Mouse (Mus musculus) midbrain, embryonic 14.5 days (tissue): ENCODE measurements at regions not wholly inside any gene's neighbourhood (a gene's known extent, or its start where the extent isn't known, plus 50 kb on each side); places are given as distances from the start of the nearest gene placed in this dataset.

Experiments
- ATAC-seq: fragments of 200-750 bp; cut with Nextera tagmentation; 2 replicates; pipeline ENCODE4 v1.8.0; 2017; ENCODE audit warnings: moderate number of reproducible peaks, moderate library complexity; ENCODE audit not compliant: low FRiP score, low TSS enrichment
- DNase-seq: peaks from one replicate; pipeline ENCODE4 v3.0.0-alpha.2; 2015
- H3K27ac ChIP-seq: fragments of 300-500 bp; sonication (generic); replicated peaks from 2 replicates; pipeline ENCODE4 v1.5.1; 2014; ENCODE audit warnings: mild to moderate bottlenecking, low read depth, low read length, moderate library complexity
- H3K27me3 ChIP-seq: fragments of 300-500 bp; sonication (generic); 2 replicates; pipeline ENCODE4 v1.6.1; 2014; ENCODE audit warnings: low read length, control low read depth, mixed read lengths; ENCODE audit not compliant: control insufficient read depth, insufficient read depth
- H3K36me3 ChIP-seq: fragments of 300-500 bp; sonication (generic); 2 replicates; pipeline ENCODE4 v1.6.1; 2014; ENCODE audit warnings: low read length, control low read depth; ENCODE audit not compliant: control insufficient read depth, insufficient read depth
- H3K4me1 ChIP-seq: fragments of 300-500 bp; sonication (generic); 2 replicates; pipeline ENCODE4 v1.6.1; 2014; ENCODE audit warnings: mild to moderate bottlenecking, antibody characterized with exemption, low read length, control low read depth; ENCODE audit not compliant: control insufficient read depth, insufficient read depth
- H3K4me2 ChIP-seq: fragments of 300-500 bp; sonication (generic); 2 replicates; pipeline ENCODE4 v1.6.1; 2014; ENCODE audit warnings: mild to moderate bottlenecking, low read length, moderate library complexity
- H3K4me3 ChIP-seq: fragments of 300-500 bp; sonication (generic); replicated peaks from 2 replicates; pipeline ENCODE4 v1.5.1; 2014; ENCODE audit warnings: low read depth, low read length
- H3K9ac ChIP-seq: fragments of 300-500 bp; sonication (generic); replicated peaks from 2 replicates; pipeline ENCODE4 v1.6.1; 2014; ENCODE audit warnings: mild to moderate bottlenecking, low read length, moderate library complexity
- H3K9me3 ChIP-seq: fragments of 300-500 bp; sonication (generic); 2 replicates; pipeline ENCODE4 v1.6.1; 2016; ENCODE audit warnings: low read length, control low read depth, mixed read lengths; ENCODE audit not compliant: control insufficient read depth
- WGBS: fragments of 180-500 bp; shearing (Covaris S2); extraction: QIAGEN DNeasy Blood & Tissue Kit; methylation state at CpG from one replicate; pipeline ENCODE4 v1.1.7; 2014; 5-methylcytosine and 5-hydroxymethylcytosine counted together

DNA sequence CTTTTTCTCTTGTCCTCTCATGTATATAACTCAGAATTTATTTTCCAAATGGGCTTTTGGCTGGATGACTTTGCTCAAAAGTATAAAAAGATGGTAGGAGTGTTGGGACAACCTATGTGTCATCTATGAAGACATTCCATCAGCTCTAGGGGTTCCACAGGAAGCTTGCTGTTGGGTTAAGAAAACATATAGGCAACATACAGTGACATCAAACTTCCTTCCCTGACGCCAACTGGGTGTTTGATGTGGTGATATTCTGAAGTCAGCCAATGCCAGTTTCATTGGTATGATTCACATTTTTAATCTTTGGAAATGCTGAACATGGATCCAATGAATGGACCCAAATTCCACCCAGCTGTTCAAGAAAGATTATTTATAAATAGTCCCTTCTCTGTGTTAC is 76.5 kb upstream of the Tnfsf11 start:
- no peaks in the 10 kb centered on the region for H3K9me3 ChIP-seq
- H3K36me3 ChIP-seq, result no peaks in the 10 kb centered on the region
- WGBS, result 93% methylated on average over 1 of the region's 1 CpGs
- ATAC-seq, result no peak
- DNase-seq, result no peak
- H3K4me3 ChIP-seq, result no peak overlapping the region
- H3K27ac ChIP-seq, result no peak overlapping the region
- no peaks in the 10 kb centered on the region for H3K27me3 ChIP-seq
- no peaks in the 10 kb centered on the region for H3K4me1 ChIP-seq
- no peak overlapping the region for H3K9ac ChIP-seq
- no peak overlapping the region for H3K4me2 ChIP-seq

DNA sequence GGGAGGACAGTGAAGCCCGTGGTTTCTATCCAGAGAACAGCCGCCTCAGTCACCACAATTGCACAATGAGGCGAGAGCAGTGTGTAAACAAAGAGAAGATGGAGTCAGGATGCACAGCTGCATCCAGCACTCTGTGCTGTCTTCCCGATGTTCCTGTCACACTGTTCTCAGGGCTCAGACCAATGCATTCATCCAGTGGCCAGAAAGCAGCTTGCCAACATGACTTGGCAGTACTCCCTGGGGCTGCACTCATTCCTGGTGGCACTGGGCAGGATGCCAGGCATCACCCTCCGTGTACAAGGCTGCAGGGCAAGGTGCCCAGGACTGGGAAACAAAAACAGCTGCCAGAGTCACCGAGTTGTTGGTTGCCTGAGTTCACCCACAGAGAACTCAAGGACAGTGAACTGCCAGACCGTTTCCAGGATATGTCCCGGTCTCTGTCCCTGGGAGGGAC is 75.4 kb upstream of the Tnfsf11 start:
- ATAC-seq (peak; percentile 79), DNase-seq (peak; percentile 81)
- H3K9ac ChIP-seq, result no peak overlapping the region
- no peak overlapping the region for H3K4me2 ChIP-seq
- H3K9me3 ChIP-seq, result no peaks in the 10 kb centered on the region
- H3K36me3 ChIP-seq, result no peaks in the 10 kb centered on the region
- no peak overlapping the region for H3K4me3 ChIP-seq
- H3K4me1 ChIP-seq, result no peaks in the 10 kb centered on the region
- no peak overlapping the region for H3K27ac ChIP-seq
- no peaks in the 10 kb centered on the region for H3K27me3 ChIP-seq
- 68% methylated on average over 8 of the region's 8 CpGs for WGBS

DNA sequence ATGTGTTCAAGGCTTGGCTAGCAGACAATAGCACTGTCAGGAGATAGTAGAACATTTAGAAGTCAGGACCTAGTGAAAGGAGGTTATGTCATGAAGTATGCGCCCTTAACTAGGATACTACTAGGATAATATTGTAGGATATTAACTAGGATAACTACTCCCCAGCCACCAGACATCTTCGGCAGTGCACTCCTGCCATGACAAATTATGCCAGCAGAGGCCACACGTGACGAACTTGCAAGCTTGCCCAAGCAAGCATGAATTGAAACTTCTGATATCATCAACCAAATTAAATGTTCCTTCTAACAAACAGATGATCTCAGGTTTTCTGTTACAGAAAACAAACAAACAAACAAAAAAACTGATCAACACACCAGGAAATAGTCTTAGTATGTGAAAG is 72.2 kb upstream of the Tnfsf11 start:
- Histone ChIP-seq H3K9ac (no peak overlapping the region), H3K4me1 (no peaks in the 10 kb centered on the region), H3K9me3 (no peaks in the 10 kb centered on the region), H3K4me2 (no peak overlapping the region), H3K4me3 (no peak overlapping the region), H3K27ac (no peak overlapping the region), H3K36me3 (no peaks in the 10 kb centered on the region), H3K27me3 (no peaks in the 10 kb centered on the region)
- DNase-seq, result no peak
- 82% methylated on average over 4 of the region's 4 CpGs for WGBS
- ATAC-seq, result no peak

DNA sequence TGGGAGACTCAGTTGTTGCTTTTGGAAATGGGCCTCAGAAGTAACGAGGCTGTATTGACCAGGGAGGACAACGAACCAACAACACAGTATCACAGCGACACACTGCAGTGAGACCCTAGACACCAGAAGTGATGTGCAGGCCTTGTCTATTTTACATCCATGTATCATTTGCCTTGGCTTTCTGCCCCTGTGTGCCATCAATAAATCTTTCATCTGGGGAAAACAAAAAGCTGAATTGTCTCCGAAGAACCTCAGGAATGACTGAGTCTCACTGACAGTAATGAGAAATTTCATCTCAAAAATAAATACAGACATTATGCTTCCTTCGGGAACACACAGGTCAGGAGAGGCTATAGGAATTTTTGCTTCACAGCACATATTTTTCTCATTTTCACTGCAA is 68.7 kb upstream of the Tnfsf11 start:
- Histone ChIP-seq H3K27ac (no peak overlapping the region), H3K4me3 (no peak overlapping the region), H3K27me3 (no peaks in the 10 kb centered on the region), H3K9me3 (no peaks in the 10 kb centered on the region), H3K4me2 (no peak overlapping the region), H3K9ac (no peak overlapping the region), H3K4me1 (no peaks in the 10 kb centered on the region), H3K36me3 (no peaks in the 10 kb centered on the region)
- no peak for ATAC-seq
- WGBS, result 78% methylated on average over 5 of the region's 5 CpGs
- DNase-seq, result no peak

DNA sequence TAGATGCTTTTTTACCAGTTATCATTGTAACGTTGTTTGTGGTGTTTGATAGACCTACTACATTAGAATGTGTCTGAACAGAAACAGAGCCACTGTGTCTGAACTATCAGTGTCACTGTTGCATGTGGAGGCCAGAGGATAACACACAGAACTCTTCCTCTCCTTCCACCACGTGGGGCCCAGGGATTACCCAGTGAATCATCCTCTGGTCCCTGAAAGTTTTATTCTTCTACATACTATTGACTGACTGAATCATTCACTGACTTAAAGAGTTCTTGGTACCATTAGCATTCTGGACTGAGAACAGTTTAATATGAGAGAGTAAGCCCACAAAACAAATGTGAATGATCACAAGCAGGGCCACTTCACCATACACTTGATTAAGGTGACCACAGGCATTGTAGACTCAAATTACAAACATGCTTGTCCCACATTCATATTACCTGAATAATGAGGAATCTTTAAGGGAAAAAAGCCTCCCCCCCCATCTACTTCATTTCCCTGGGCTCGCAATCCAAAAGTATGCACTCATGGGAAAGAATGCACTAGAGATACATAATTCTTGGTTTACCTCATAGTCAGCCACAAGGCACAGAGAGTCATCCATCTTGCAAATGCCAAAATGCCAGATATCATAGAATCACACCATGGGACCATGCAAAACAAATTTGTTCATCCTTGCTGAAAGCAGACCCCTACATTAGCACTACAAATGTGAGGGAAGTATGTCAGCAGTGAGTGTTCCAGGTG is 68.1 kb upstream of the Tnfsf11 start:
- Histone ChIP-seq H3K9ac (no peak overlapping the region), H3K4me2 (no peak overlapping the region), H3K27me3 (no peaks in the 10 kb centered on the region), H3K4me1 (no peaks in the 10 kb centered on the region), H3K9me3 (no peaks in the 10 kb centered on the region), H3K4me3 (no peak overlapping the region), H3K36me3 (no peaks in the 10 kb centered on the region), H3K27ac (no peak overlapping the region)
- WGBS, result 86% methylated on average over 3 of the region's 3 CpGs
- ATAC-seq (no peak), DNase-seq (no peak)

DNA sequence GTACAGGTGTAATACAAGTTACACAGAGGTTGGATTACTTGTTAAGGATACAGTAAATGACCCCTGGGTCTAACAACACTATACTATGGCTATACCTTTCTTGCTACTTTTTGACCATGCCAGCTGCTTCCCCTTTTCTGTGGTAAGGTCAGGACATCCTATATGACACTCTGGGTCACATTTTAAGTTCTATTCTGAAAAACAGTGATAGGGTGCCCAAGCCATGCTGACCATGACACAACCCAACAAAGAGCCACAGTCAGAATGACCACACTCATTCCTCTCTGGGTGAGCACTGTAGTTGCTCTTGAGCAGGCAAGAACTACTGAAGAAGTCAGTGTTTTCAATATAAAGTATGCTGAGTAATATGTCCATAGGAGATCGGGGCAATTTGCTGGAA is 64.3 kb upstream of the Tnfsf11 start:
- H3K4me1 ChIP-seq, result no peaks in the 10 kb centered on the region
- no peak overlapping the region for H3K9ac ChIP-seq
- no peak overlapping the region for H3K27ac ChIP-seq
- H3K36me3 ChIP-seq, result no peaks in the 10 kb centered on the region
- H3K9me3 ChIP-seq, result no peaks in the 10 kb centered on the region
- DNase-seq (no peak), ATAC-seq (no peak)
- no peak overlapping the region for H3K4me3 ChIP-seq
- WGBS, result 88% methylated on average over 1 of the region's 1 CpGs
- no peaks in the 10 kb centered on the region for H3K27me3 ChIP-seq
- H3K4me2 ChIP-seq, result no peak overlapping the region

DNA sequence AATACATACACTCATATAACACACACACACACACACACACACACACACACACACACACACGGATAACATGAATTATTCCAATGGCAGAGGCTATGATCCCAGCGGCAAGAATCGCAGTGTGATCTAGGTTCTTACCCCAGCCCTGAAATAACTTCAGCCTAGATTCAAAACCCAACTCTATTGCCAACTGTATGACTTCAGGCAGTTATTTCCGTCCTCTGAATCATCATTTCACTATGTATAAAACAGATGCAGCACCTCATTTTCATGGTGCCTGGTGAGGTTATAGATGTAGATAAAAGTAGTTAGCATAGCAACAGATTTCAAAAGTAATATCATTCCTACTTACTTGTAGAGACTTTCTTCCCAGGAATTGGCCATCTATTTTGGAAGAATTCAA is 61.0 kb upstream of the Tnfsf11 start:
- Histone ChIP-seq H3K4me1 (no peaks in the 10 kb centered on the region), H3K4me2 (no peak overlapping the region), H3K9me3 (no peaks in the 10 kb centered on the region), H3K4me3 (no peak overlapping the region), H3K27me3 (no peaks in the 10 kb centered on the region), H3K36me3 (no peaks in the 10 kb centered on the region), H3K9ac (no peak overlapping the region), H3K27ac (no peak overlapping the region)
- DNase-seq (no peak), ATAC-seq (no peak)
- 97% methylated on average over 4 of the region's 4 CpGs for WGBS

DNA sequence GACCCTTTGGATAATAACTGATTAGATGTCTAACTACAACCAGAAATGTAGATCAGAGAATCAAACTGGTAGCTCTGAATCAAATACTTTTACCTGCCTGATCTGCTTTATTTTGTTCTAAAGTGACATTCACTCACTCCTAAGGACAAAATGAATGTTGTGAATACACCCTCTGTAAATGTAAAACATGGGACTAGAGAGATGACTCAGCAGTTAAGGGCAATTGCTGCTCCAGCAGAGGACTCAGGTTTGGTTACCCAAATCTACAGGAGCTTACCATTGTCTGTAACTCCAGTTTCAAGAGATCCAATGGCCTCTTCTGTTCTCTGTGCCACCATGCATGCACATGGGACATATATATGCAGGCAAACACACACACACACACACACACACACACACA is 57.0 kb upstream of the Tnfsf11 start:
- H3K4me3 ChIP-seq, result no peak overlapping the region
- no peaks in the 10 kb centered on the region for H3K4me1 ChIP-seq
- H3K36me3 ChIP-seq, result no peaks in the 10 kb centered on the region
- no peak for DNase-seq
- H3K27ac ChIP-seq, result no peak overlapping the region
- no peaks in the 10 kb centered on the region for H3K9me3 ChIP-seq
- H3K9ac ChIP-seq, result no peak overlapping the region
- H3K4me2 ChIP-seq, result no peak overlapping the region
- no peaks in the 10 kb centered on the region for H3K27me3 ChIP-seq
- no peak for ATAC-seq

DNA sequence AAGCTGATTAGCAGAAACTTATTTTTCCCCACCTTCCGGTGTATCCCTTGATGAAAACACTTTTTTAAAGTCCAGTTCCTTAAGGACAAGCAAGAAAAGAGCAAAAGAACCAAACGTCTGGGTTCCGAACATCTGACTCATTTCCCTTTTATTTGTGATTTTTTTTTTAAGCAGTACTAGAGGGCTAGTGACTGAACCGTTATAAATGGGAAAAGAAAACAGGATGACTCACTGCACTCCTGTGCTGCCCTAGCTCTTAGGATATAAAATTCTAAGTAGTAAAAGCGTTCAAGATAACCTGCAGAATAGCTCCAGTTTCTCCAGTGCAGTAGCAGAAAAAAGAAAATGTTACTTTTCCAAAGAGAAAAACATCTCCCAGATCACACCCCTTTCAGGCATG is 55.3 kb upstream of the Tnfsf11 start:
- no peak overlapping the region for H3K9ac ChIP-seq
- H3K36me3 ChIP-seq, result no peaks in the 10 kb centered on the region
- no peak overlapping the region for H3K4me2 ChIP-seq
- 83% methylated on average over 5 of the region's 5 CpGs for WGBS
- H3K27me3 ChIP-seq, result no peaks in the 10 kb centered on the region
- DNase-seq, result no peak
- H3K4me1 ChIP-seq, result no peaks in the 10 kb centered on the region
- H3K27ac ChIP-seq, result no peak overlapping the region
- no peak for ATAC-seq
- no peak overlapping the region for H3K4me3 ChIP-seq
- H3K9me3 ChIP-seq, result no peaks in the 10 kb centered on the region
